Mouse (Mus musculus) thymus, adult 2 months (tissue): ENCODE measurements around the gene Carns1. TPM values are rescaled to one million over a fixed set of nuclear protein-coding genes. Genes with fewer than 3 reads are reported as not detected.

Source experiments
- DNase-seq: peaks from one replicate; pipeline ENCODE4 v3.0.0; 2021
- H3K27ac ChIP-seq: fragments of 200-500 bp; 2 replicates; pipeline ENCODE4 v1.5.1; 2012; ENCODE audit warnings: low read length, control low read depth; ENCODE audit not compliant: control insufficient read depth, insufficient read depth
- H3K27me3 ChIP-seq: fragments of 200-500 bp; 2 replicates; pipeline ENCODE4 v1.6.1; 2012; ENCODE audit warnings: mild to moderate bottlenecking, low read length, moderate library complexity, mixed read lengths; ENCODE audit not compliant: control insufficient read depth, insufficient read depth
- H3K36me3 ChIP-seq: fragments of 200-500 bp; 2 replicates; pipeline ENCODE4 v1.6.1; 2012; ENCODE audit warnings: mild to moderate bottlenecking, low read length, moderate library complexity; ENCODE audit not compliant: control insufficient read depth, insufficient read depth
- H3K4me1 ChIP-seq: fragments of 200-500 bp; replicated peaks from 2 replicates; pipeline ENCODE4 v1.6.1; 2012; ENCODE audit warnings: low read length; ENCODE audit not compliant: control insufficient read depth, insufficient read depth
- H3K4me3 ChIP-seq: fragments of 200-500 bp; 2 replicates; pipeline ENCODE4 v1.5.1; 2012; ENCODE audit warnings: mild to moderate bottlenecking, low read length, control low read depth, moderate library complexity; ENCODE audit not compliant: control insufficient read depth, insufficient read depth
- CTCF ChIP-seq: fragments of 200-500 bp; IDR thresholded peaks from 2 replicates; pipeline ENCODE4 v1.5.1; 2012; ENCODE audit warnings: mild to moderate bottlenecking, control low read depth, low read length, moderate library complexity, borderline replicate concordance; ENCODE audit not compliant: control insufficient read depth, poor library complexity, insufficient read depth; ENCODE audit errors: extremely low read depth
- POLR2A ChIP-seq: fragments of 200-500 bp; IDR thresholded peaks from 2 replicates; pipeline ENCODE4 v1.6.1; 2012; ENCODE audit warnings: mild to moderate bottlenecking, low read length, control low read depth, moderate library complexity; ENCODE audit not compliant: control insufficient read depth, poor library complexity, insufficient read depth; ENCODE audit errors: extremely low read depth
- WGBS: fragments of 180-500 bp; shearing (Covaris S2); methylation state at CpG from one replicate; pipeline ENCODE4 v1.1.7; 2018; 5-methylcytosine and 5-hydroxymethylcytosine counted together
- polyA plus RNA-seq: library from polyadenylated mRNA; depleted of rRNA; stranded (reverse); fragments of >200 nt; gene quantifications from 2 replicates; pipeline ENCODE4 v1.2.3, GENCODE M21; 2012

The Carns1 gene
- polyA plus RNA-seq, 1 experiment: 95.5 TPM

- Histone ChIP-seq H3K27ac (no peak overlapping the region), H3K4me3 (no peak overlapping the region), H3K27me3 (no peaks in the 10 kb centered on the region), H3K36me3 (no peaks in the 10 kb centered on the region), H3K4me1 (peaks cover 25% of the 10 kb centered on the region)
- no peak for TF ChIP-seq POLR2A
- no peak for TF ChIP-seq CTCF
- WGBS: 83% methylated on average over 11 of the region's 11 CpGs
- no peak for DNase-seq
These were observed 2.4 kb downstream of the Carns1 start for GRCm38 (mm10) chr19:4172925-4173324.

DNA sequence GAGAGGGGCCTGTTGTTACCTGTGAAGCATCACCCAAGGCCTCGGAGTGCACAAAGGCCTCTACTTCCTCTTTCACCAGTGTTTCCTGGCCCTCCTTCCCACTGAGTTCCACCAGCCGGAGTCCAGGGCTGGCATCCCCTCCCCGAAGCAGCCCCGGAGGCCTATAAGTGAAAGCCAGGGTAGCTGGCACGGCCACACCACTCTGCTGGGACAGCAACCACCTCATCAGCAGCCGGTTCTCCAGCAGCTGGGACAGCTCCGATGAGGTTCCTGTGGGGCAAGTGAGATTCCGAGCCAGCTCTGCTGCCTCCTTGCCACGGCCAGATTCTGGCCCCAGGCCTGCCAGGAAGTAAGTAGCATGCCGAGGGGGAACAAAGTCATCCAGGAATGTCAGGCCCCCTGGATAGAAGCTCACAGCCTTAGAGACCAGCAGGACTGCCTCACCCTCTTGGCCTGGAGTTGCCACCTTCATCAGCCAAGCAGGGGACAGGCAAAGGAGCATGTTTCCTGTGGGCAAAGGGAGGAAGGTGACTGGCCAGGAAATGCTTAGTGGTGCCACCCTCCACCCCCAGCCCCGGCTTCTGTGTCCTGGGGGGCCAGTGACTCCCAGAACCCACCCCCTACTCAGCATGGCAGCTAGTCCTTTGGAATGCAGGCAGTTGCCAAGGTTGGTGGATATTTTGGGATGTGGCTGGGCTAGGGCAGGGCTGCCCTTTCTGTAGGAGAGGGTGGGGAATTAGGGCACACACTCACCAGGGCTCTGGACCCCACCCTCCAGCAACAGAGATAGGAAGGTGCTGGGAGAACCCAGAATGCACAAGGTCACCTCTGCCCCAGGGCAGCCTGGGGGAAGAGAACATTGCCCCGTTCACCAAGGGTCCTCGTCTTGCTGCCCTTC lies 3.6 kb downstream of the Carns1 start:
- peaks cover 25% of the 10 kb centered on the region for H3K4me1 ChIP-seq
- 39% methylated on average over 13 of the region's 13 CpGs for WGBS
- DNase-seq: no peak
- H3K27ac ChIP-seq: no peak overlapping the region
- TF ChIP-seq CTCF (no peak), POLR2A (no peak)
- no peaks in the 10 kb centered on the region for H3K27me3 ChIP-seq
- H3K36me3 ChIP-seq: no peaks in the 10 kb centered on the region
- no peak overlapping the region for H3K4me3 ChIP-seq

- H3K4me1 ChIP-seq: peaks cover 25% of the 10 kb centered on the region
- H3K4me3 ChIP-seq: no peak overlapping the region
- no peak for TF ChIP-seq CTCF
- no peak for TF ChIP-seq POLR2A
- H3K27me3 ChIP-seq: no peaks in the 10 kb centered on the region
- H3K36me3 ChIP-seq: no peaks in the 10 kb centered on the region
- DNase-seq: no peak
- 81% methylated on average over 10 of the region's 10 CpGs for WGBS
- no peak overlapping the region for H3K27ac ChIP-seq
These were observed 4.4 kb downstream of the Carns1 start for GRCm38 (mm10) chr19:4170723-4171392.

DNA sequence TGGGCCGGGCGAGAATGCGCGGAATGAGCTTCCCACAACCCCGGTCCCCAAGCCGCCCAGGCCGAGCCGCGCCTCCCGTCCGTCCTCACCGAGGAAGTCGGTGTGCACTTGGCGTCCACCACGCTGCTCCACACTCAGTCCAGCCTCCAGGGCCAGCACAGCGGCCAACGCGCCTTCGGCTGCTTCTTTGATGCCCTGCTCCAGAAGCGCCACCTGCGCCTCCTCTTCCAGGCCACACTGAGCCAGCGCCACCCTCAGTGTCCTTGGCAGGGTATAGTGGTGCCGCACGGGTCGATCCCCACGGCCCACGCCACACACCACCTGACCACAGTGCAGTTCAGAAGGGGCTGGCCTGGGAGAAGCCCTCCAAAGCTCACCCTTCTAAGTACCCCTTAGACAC lies 5.5 kb downstream of the Carns1 start:
- no peaks in the 10 kb centered on the region for H3K27me3 ChIP-seq
- DNase-seq: no peak
- H3K4me1 ChIP-seq: peaks cover 25% of the 10 kb centered on the region
- H3K36me3 ChIP-seq: no peaks in the 10 kb centered on the region
- WGBS: 3% methylated on average over 27 of the region's 27 CpGs
- TF ChIP-seq POLR2A: no peak
- TF ChIP-seq CTCF: no peak
- peak overlapping the region; percentile 50 for H3K4me3 ChIP-seq
- peak overlapping the region; percentile 5; the same call in 1 of the 2 replicates for H3K27ac ChIP-seq

DNA sequence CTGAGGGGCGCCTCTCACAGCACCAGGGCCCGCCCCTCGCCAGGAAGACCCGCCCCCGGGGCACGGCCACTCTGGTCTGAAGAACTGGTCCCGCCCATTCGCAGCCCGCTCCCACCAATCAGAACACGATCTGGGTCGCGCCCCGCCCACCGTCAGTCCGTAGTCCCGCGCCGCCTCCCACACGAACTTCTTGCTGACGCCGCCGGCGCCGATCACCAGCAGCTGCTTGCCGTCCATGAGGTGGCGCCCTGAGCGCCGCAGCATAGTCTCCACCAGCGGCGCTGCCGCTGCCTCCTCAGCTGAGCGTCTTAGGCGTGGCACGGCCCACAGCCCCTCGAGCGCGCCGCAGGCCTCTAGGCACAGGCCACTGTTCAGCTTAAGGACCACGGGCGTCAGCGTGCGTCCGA lies 5.9 kb downstream of the Carns1 start:
- DNase-seq: peak; percentile 99
- peak overlapping the region; percentile 5; the same call in 1 of the 2 replicates for H3K27ac ChIP-seq
- H3K4me3 ChIP-seq: peak overlapping the region; percentile 50
- WGBS: 2% methylated on average over 43 of the region's 43 CpGs
- no peaks in the 10 kb centered on the region for H3K27me3 ChIP-seq
- no peaks in the 10 kb centered on the region for H3K36me3 ChIP-seq
- peak; percentile 95 for TF ChIP-seq CTCF
- TF ChIP-seq POLR2A: peak; percentile 93
- peaks cover 25% of the 10 kb centered on the region for H3K4me1 ChIP-seq

- Histone ChIP-seq H3K27me3 (no peaks in the 10 kb centered on the region), H3K4me3 (no peak overlapping the region), H3K36me3 (no peaks in the 10 kb centered on the region), H3K27ac (no peak overlapping the region), H3K4me1 (peaks cover 31% of the 10 kb centered on the region)
- 95% methylated on average over 9 of the region's 9 CpGs for WGBS
- TF ChIP-seq CTCF (no peak), POLR2A (no peak)
- DNase-seq: no peak
These were observed 8.4 kb downstream of the Carns1 start for GRCm38 (mm10) chr19:4166678-4167476.
